Mouse (Mus musculus) embryonic stem cell, embryonic (primary cell): ENCODE measurements around the gene Apbb2.

Experiments
- CTCF ChIA-PET, 4 experiments: fragments of 300-600 bp in 2 of 4; fragments of 350-600 bp in 2 of 4; sonication (Branson Sonifier 250); formaldehyde crosslinking; loops; one replicate each; lab custom pipeline; 2022; ENCODE audit warnings: inconsistent platforms in 2 of 4; lab: Charles Lee
- POLR2A ChIA-PET, 4 experiments: fragments of 300-600 bp in 2 of 4; fragments of 350-600 bp in 2 of 4; sonication (Branson Sonifier 250); formaldehyde crosslinking; loops; one replicate each; lab custom pipeline; 2022; ENCODE audit warnings: antibody characterized with exemption in 4 of 4, inconsistent platforms in 1 of 4; lab: Charles Lee

The Apbb2 gene

GRCm38 (mm10) chr5:66326395-66326794 is 292.2 kb downstream of the Apbb2 start:
- ChIA-PET CTCF (interaction anchor here (0.5 to 7.1 kb wide), 48 partner anchors 8 to 360 kb away, joined by 3 to 59 read pairs (median 4); partner anchors contain the start of genes Nsun7 (in 2 of the 4) and Apbb2 (in 1 of the 4)), POLR2A (interaction anchor here in 3 of 4 experiments (0.5 to 2.6 kb wide), 6 partner anchors 11 to 1137 kb away, joined by 3 to 12 read pairs (median 3); partner anchors contain the start of gene Uchl1 (in 1 of the 3))

GRCm38 (mm10) chr5:66323603-66324002 is 295.0 kb downstream of the Apbb2 start:
- CTCF ChIA-PET = interaction anchor here (0.5 to 7.1 kb wide), 6 partner anchors 15 to 542 kb away, joined by 3 to 59 read pairs (median 4); partner anchors contain the start of gene Apbb2 (in 1 of the 4)
- POLR2A ChIA-PET = interaction anchor here in 1 of 4 experiments (1.2 kb wide), 1 partner anchor 13 kb away, joined by 3 read pairs; no protein-coding TSS in a partner anchor

- POLR2A ChIA-PET = interaction anchor here in 1 of 4 experiments (1.2 kb wide), 1 partner anchor 12 kb away, joined by 3 read pairs; no protein-coding TSS in a partner anchor
- CTCF ChIA-PET = interaction anchor here in 3 of 4 experiments (0.6 to 0.9 kb wide), 4 partner anchors 15 to 541 kb away, joined by 3 to 6 read pairs (median 3); no protein-coding TSS in a partner anchor
These were observed 295.5 kb downstream of the Apbb2 start for GRCm38 (mm10) chr5:66323131-66323530.

- POLR2A ChIA-PET = interaction anchor here in 1 of 4 experiments (0.5 kb wide), 1 partner anchor 556 kb away, joined by 3 read pairs; the partner anchor contains the start of gene N4bp2
- CTCF ChIA-PET = interaction anchor here (0.5 to 2.4 kb wide), 16 partner anchors 8 to 731 kb away, joined by 3 to 14 read pairs (median 4); partner anchors contain the start of gene Nsun7 (in 1 of the 4)
These were observed 298.7 kb downstream of the Apbb2 start for GRCm38 (mm10) chr5:66319827-66320404.

GRCm38 (mm10) chr5:66319341-66319740 is 299.2 kb downstream of the Apbb2 start:
- CTCF ChIA-PET = interaction anchor here (0.5 to 2.4 kb wide), 19 partner anchors 8 to 359 kb away, joined by 3 to 14 read pairs (median 4); partner anchors contain the start of gene Nsun7 (in 1 of the 4)

GRCm38 (mm10) chr5:66315791-66316190 is 302.8 kb downstream of the Apbb2 start:
- ChIA-PET CTCF (interaction anchor here (0.6 to 3.5 kb wide), 8 partner anchors 10 to 104 kb away, joined by 3 to 14 read pairs (median 4); no protein-coding TSS in a partner anchor), POLR2A (interaction anchor here in 1 of 4 experiments (0.6 to 1.7 kb wide), 2 partner anchors 67 to 360 kb away, joined by 3 to 5 read pairs; partner anchors contain the start of gene Uchl1)

More at GRCm38 (mm10) chr5:66319341-66319740, 299.2 kb downstream of the Apbb2 start:
- POLR2A ChIA-PET = interaction anchor here in 1 of 4 experiments (0.5 kb wide), 1 partner anchor 556 kb away, joined by 3 read pairs; the partner anchor contains the start of gene N4bp2

GRCm38 (mm10) chr5:66310806-66311205 is 307.8 kb downstream of the Apbb2 start:
- POLR2A ChIA-PET = interaction anchor here in 3 of 4 experiments (0.5 to 0.8 kb wide), 3 partner anchors 13 to 958 kb away, joined by 3 to 4 read pairs (median 3); no protein-coding TSS in a partner anchor
- CTCF ChIA-PET = interaction anchor here in 2 of 4 experiments (0.6 to 2.2 kb wide), 3 partner anchors 9 to 346 kb away, joined by 3 to 6 read pairs (median 6); no protein-coding TSS in a partner anchor

- ChIA-PET POLR2A (interaction anchor here in 2 of 4 experiments (0.5 to 0.6 kb wide), 2 partner anchors 757 to 959 kb away, joined by 3 to 4 read pairs; no protein-coding TSS in a partner anchor), CTCF (interaction anchor here in 2 of 4 experiments (0.6 to 2.2 kb wide), 3 partner anchors 9 to 346 kb away, joined by 3 to 6 read pairs (median 6); no protein-coding TSS in a partner anchor)
These were observed 308.3 kb downstream of the Apbb2 start for GRCm38 (mm10) chr5:66310328-66310727.

- POLR2A ChIA-PET = no interaction called here
- CTCF ChIA-PET = no interaction called here
These were observed 313.1 kb downstream of the Apbb2 start for GRCm38 (mm10) chr5:66305511-66305910.

GRCm38 (mm10) chr5:66304300-66305067 is 314.1 kb downstream of the Apbb2 start:
- CTCF ChIA-PET = interaction anchor here in 2 of 4 experiments (0.9 to 1.5 kb wide), 3 partner anchors 22 to 34 kb away, joined by 3 to 4 read pairs (median 3); no protein-coding TSS in a partner anchor

GRCm38 (mm10) chr5:66302873-66303272 is 315.7 kb downstream of the Apbb2 start:
- CTCF ChIA-PET = no interaction called here
- POLR2A ChIA-PET = interaction anchor here in 1 of 4 experiments (0.6 kb wide), 1 partner anchor 267 kb away, joined by 3 read pairs; no protein-coding TSS in a partner anchor

More at GRCm38 (mm10) chr5:66304300-66305067, 314.1 kb downstream of the Apbb2 start:
- POLR2A ChIA-PET = no interaction called here

- ChIA-PET CTCF (interaction anchor here in 1 of 4 experiments (1.1 kb wide), 1 partner anchor 13 kb away, joined by 3 read pairs; no protein-coding TSS in a partner anchor), POLR2A (interaction anchor here in 1 of 4 experiments (0.9 to 1.0 kb wide), 2 partner anchors 10 to 510 kb away, joined by 3 to 5 read pairs; no protein-coding TSS in a partner anchor)
These were observed 316.3 kb downstream of the Apbb2 start for GRCm38 (mm10) chr5:66302085-66302815.

GRCm38 (mm10) chr5:66300576-66300975 is 318.0 kb downstream of the Apbb2 start:
- CTCF ChIA-PET = interaction anchor here in 2 of 4 experiments (0.7 to 1.3 kb wide), 2 partner anchors 19 to 734 kb away, joined by 3 to 4 read pairs; no protein-coding TSS in a partner anchor
- POLR2A ChIA-PET = interaction anchor here in 2 of 4 experiments (0.6 to 0.7 kb wide), 3 partner anchors 33 to 51 kb away, joined by 3 to 7 read pairs (median 6); no protein-coding TSS in a partner anchor

- CTCF ChIA-PET = no interaction called here
- POLR2A ChIA-PET = interaction anchor here in 1 of 4 experiments (0.6 kb wide), 1 partner anchor 109 kb away, joined by 3 read pairs; no protein-coding TSS in a partner anchor
These were observed 319.7 kb downstream of the Apbb2 start for GRCm38 (mm10) chr5:66298856-66299255.

GRCm38 (mm10) chr5:66296116-66296515 is 322.5 kb downstream of the Apbb2 start:
- ChIA-PET CTCF (interaction anchor here in 2 of 4 experiments (0.6 to 1.5 kb wide), 2 partner anchors 30 to 788 kb away, joined by 3 to 6 read pairs; no protein-coding TSS in a partner anchor), POLR2A (interaction anchor here in 2 of 4 experiments (0.7 to 2.7 kb wide), 2 partner anchors 26 to 381 kb away, joined by 5 to 13 read pairs; partner anchors contain the start of gene Uchl1 (in 1 of the 2))

GRCm38 (mm10) chr5:66294952-66295351 is 323.6 kb downstream of the Apbb2 start:
- ChIA-PET POLR2A (interaction anchor here in 1 of 4 experiments (2.7 kb wide), 1 partner anchor 382 kb away, joined by 13 read pairs; the partner anchor contains the start of gene Uchl1), CTCF (interaction anchor here in 2 of 4 experiments (0.7 to 1.5 kb wide), 2 partner anchors 30 to 31 kb away, joined by 3 read pairs; no protein-coding TSS in a partner anchor)
